Mouse (Mus musculus) myocyte (in vitro differentiated cells): ENCODE data around the gene Adgrg1.

ENCODE experiments used
- CEBPB ChIP-seq: IDR thresholded peaks from 2 replicates; pipeline ENCODE4 v1.6.1; 2011; ENCODE audit warnings: mild to moderate bottlenecking, moderate library complexity; ENCODE audit not compliant: poor library complexity, insufficient read depth, severe bottlenecking
- MAX ChIP-seq: IDR thresholded peaks from one replicate; pipeline ENCODE4 v1.6.1; 2011; ENCODE audit warnings: low read depth, mild to moderate bottlenecking, control low read depth
- POLR2AphosphoS2 ChIP-seq: IDR thresholded peaks from one replicate; pipeline ENCODE4 v1.6.1; 2011; ENCODE audit warnings: low read depth, control low read depth; ENCODE audit not compliant: insufficient read length

DNA sequence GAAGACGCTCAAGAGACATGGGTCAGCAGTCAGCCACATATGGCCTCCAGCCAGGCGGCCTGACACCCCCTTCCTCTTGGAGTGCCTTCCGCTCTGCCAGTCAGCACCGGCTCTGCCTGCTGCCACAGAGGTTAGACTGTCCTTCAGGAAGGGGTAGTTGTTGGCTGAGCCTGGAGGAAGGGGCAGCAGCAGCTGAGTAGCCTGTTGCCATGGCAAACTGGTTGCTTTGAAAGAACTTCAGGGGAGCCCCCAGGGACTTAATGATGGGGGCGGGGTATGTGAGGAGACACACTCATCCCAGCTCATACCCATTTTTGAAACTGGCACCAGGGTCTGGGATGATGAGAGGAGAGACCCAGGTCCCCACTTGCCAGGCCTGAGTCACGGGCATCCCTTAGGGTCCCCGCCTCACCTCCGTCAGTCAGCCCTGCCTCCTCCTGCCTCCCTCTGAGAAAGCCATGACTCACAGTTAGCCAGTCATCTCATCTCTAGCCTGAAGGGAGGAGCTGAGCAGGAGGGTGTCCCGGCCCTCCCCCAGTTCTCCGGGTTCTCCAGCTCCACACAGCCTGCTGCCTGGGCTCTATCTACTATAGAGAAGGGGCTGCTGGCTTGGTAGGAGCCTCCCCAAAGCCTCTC lies 9.4 kb downstream of the Adgrg1 start:
- TF ChIP-seq POLR2AphosphoS2 (no peak), CEBPB (no peak), MAX (no peak)
